Mouse (Mus musculus) lung, postnatal 36 days (tissue): Measurements from ENCODE around the gene Smoc1.

Experiments
- DNase-seq: peaks from one replicate; pipeline ENCODE4 v3.0.0; 2022; ENCODE audit warnings: mixed read lengths

The Smoc1 gene

DNA sequence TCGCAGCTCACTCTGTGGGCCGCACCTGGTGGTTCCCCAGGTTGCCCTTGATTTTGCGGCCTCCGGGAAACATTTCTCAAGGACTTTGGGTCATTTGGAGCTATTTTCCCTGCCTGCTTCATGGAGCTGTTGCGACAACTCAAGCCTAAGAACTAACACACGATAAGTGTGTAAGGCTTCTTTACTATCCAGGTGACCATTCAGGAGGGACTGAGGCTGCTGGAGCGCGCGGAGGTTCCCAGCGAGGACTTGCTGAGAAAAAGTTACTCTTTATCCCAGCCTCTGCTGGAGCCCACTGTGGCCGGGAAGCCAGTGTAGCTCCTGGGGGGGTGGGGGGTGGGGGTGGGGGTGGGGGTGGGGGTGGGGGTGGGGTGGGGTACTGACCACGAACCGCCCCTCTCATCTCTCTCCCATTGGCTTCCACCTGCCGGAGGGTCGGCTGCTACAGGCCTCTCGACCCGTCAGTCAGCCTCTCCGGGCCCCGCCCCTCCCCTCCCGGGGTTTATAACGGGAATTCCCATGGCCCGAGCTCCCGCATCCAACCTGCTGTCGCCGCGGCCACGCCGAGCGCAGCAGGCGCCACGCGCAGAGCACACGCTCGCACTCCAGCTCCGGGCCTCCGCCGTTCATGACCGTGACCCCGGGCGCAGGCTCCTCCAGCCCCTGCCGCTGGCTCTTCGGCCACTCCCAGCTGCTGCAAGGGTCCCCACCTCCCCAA is at the start of gene Smoc1:
Gene Smoc1, plus strand, starts transcription at position 532 of the 718 bp plus-strand sequence.
- peak; percentile 12 for DNase-seq

DNA sequence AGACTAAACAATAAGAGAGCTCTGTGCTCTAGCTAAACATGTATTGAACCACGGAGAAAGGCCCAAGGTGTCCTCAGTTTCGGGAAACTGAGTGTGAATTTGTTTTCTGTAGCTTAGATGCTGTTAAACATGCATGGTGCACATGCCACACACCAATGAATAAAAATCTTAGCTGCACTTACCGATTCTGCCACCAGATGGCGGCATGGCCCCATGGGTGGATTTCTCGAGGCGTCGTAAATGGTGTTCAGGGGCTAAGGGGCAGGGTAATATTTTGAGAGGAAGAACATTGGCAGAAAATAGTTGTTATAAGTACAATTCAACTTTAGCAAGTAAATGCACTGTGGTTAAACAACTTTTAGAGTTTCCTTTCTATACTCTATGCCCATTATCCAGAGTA is 44.3 kb upstream of the Smoc1 start:
- peak; percentile 75 for DNase-seq

DNA sequence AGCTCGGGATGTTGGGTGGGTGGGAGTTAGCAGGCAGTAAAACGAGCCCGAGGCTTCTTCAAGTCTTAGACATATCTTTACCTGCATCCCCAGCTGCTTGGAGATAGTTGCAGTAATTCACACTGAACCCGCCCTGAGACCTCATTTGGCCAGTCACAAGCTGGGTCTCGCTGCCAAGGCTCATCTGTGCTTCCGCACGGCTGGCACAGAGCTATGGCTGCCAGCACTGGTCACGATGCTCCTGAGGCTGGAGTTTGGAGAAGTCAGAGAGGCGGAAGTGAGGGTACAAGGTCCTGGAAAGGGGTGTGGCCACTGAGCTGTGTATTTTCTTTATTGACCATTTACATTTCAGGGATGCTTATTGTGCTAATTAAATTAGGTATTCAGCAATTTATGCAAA is 42.9 kb upstream of the Smoc1 start:
- no peak for DNase-seq

DNA sequence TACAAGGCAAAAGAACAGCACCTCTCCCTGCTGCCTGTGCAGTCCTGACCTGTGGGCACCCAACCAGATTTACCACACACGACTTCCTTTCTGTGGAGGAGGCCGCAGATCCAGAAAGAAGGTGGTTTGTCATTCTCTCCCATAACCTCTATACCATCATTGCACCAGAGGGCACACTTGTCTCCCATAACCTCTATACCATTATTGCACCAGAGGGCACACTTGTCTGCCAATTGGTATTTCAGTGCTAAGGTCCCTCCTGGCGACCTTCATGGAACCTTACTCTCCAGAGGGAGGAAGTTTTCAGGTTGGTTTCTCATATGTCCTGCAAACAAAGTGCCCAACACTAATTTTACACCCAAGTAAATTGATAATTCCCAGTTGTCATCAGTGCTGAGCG is 40.0 kb upstream of the Smoc1 start:
- no peak for DNase-seq

DNA sequence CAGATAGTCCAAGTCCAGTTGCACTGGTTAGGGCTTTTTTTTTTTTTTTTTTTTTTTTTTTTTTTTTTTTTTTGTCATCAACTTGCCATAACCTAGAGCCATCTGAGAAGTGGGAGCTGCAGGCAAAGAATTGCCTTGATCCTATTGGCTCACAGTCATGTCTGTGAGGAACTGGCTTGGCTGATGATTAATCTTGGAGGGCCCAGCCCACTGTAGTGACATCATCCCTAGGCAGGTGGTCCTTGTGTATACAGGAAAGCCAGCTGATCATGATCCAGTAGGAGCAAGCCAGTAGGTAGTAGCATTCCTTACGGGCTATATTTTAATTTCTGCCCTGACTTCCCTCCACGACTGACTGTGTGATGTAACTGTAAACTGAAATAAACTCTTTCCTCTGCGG is 38.3 kb upstream of the Smoc1 start:
- no peak for DNase-seq

DNA sequence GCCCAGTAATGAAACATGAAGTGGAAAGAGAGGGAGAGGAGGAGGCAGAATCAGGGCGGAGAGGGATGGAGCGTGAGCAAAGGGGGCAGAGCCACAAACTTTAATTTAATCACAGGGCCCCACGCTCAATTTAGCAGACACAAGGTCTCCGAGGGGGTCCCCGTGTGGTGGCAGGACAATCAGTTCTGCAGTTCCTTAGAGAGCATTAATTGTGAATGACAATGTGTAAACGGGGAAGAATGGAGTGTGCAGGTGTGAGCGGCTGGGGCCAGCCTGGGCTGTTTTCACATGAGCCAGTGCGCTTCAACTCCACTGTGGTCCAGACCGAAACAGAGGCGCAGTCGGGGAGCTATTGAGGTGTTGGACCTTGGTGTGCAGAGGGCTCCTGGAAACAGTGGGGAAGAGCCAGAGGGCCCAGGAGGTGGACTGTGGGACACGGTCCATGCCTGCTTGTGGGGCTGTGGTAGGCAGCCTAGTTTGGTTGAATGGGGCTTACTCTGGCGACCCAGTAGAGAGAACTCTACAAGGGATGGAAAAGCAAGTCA is 35.6 kb upstream of the Smoc1 start:
- DNase-seq = no peak

- no peak for DNase-seq
Observed at GRCm38 (mm10) chr12:80991806-80992205, 34.8 kb upstream of the Smoc1 start.

DNA sequence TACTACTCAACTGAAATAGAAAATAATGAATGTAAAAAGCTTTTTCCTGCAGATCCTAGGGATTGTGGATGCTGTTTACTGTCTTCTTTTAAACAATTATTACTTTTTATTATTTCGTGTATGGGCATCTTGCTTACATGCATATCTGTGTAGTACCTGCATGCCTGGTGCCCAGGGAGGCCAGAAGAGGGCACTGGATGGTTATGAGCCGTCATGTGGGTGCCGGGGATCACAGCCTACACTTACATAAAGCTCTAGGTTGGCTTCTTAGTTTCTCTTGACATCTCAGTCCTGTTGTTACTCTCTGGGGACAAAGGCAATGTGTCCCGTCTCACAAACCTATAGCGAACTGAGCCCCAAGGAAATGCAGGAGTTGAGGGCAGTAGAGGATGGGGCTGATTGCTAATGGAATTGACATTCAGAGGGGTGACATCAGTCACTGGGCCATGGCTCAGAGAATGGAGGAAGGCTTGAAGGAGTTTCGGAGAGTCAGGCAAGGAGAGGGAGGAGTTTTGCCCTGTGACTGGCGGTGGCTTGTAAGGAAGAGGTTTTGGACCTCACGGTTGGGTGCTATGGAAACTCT is 34.0 kb upstream of the Smoc1 start:
- DNase-seq = no peak

- DNase-seq = no peak
Observed at GRCm38 (mm10) chr12:80993773-80994172, 32.8 kb upstream of the Smoc1 start.

- DNase-seq = peak; percentile 6
Observed at GRCm38 (mm10) chr12:80995326-80995725, 31.3 kb upstream of the Smoc1 start.

DNA sequence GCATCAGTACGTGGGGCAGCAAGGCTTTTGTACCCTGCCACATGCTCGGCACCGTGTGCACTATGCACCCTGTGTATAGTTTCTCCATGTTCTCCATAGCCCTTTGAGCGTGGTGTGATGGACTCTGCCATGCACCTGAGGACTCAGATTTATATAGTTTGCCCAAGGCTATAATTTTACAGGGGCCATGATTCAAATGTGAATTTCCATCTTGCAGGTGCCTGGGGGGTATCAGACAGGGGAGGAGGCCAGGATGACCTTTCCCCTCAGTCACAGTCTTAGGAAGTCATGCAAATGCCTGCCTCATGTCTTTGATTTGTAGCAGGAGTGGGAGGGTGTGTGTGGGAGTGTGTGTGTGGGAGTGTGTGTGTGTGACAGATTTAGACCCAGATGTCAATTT is 29.0 kb upstream of the Smoc1 start:
- no peak for DNase-seq

- DNase-seq = no peak
Observed at GRCm38 (mm10) chr12:80998528-80999221, 27.9 kb upstream of the Smoc1 start.

DNA sequence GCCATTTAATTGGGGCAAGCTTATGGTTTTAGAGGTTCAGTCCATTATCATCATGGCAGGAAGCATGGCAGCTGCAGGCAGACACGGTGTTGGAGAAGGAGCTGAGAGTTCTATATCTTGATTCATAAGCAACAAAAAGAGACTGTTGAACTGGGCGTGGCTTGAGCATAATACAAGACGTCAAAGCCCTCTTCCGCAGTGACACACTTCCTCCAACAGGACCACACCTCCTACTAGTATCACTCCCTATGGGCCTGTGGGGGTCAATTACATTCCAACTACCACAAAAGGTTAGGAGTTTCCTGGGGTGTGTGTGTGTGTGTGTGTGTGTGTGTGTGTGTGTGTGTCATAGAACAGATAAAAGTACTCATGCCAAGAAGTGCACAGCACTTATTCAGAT is 25.7 kb upstream of the Smoc1 start:
- DNase-seq = no peak

- no peak for DNase-seq
Observed at GRCm38 (mm10) chr12:81002841-81003635, 23.6 kb upstream of the Smoc1 start.

- no peak for DNase-seq
Observed at GRCm38 (mm10) chr12:81009813-81010212, 16.8 kb upstream of the Smoc1 start.

GRCm38 (mm10) chr12:81011994-81012393 is 14.6 kb upstream of the Smoc1 start:
- no peak for DNase-seq

GRCm38 (mm10) chr12:81013496-81013895 is 13.1 kb upstream of the Smoc1 start:
- no peak for DNase-seq

DNA sequence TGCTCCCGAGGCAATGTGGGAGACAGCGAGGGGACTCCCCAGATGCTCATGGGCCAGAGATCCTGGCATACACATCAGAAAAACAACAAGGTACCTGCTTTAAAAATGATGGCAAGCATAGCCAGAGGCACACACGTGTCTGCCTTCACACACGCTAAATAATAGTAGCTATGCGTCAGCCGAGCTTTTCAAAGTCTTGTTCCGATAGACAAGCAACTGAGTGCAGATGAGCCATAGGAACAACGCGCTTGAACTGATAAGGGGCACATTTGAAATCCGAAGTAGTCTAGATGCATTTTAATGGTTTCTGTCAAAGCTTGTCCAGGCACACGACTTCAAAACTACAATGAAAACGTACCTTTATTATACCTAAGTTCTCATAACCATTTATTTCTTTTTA is 9.0 kb upstream of the Smoc1 start:
- DNase-seq = no peak

- no peak for DNase-seq
Observed at GRCm38 (mm10) chr12:81018516-81019279, 7.9 kb upstream of the Smoc1 start.

DNA sequence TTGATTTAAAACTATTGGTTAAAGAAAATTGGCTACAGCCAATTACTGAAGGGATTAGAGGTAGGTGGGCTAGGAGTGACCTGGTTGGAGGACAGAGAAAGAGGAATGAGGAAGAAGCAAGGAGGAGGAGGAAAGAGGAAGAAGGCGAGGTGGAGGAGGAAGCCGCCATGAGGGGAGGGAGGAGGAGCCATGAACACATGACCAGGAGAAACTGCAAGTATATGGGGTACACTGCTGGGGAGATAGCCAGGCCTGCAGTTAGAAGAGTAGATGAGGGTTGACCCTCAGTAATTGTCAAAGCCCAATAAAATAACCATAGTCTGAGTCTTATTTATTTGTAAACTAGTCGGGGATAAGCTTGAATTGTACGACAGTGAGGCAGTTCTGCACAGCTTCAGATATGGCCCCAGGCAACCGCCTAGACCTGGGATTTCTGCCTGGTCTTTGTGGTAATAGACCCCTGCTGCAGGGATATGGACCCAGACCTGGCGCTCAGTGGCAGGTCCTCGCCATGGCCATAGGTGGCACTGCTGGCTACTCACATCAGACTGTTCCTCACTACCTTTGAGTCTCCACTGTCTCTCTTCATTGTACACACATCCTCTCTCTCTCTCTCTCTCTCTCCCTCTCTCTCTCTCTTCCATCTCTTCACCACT is 7.2 kb upstream of the Smoc1 start:
- DNase-seq = no peak

DNA sequence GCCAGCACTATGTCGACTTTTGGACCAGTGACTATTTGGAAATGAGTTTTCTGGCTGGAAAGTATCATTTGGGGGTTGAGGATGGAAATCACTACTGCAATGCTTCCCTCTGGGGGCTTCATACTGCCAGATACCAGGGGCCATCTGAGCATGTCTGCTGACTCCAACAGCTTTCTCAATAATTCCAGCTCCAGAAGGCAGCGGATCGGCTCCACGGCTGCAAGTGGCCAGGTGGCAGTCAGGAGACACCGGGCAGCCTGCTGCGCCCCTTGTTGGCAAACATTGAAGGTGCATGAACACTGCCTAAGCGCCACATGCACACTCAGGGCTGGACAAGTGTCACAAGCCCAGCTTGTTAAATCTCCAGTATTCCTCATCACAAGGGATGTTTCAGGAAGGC is 2.2 kb upstream of the Smoc1 start:
- DNase-seq = no peak

GRCm38 (mm10) chr12:81024993-81025392 is 1.6 kb upstream of the Smoc1 start:
- DNase-seq = no peak
